Mouse (Mus musculus): Measurements from ENCODE around the gene Macc1.
"Not testable (repeated sequence)": the region's sequence is repeated elsewhere in the genome, so short reads cannot be mapped to it uniquely, and the experiment has no call there.

Gene Macc1

DNA sequence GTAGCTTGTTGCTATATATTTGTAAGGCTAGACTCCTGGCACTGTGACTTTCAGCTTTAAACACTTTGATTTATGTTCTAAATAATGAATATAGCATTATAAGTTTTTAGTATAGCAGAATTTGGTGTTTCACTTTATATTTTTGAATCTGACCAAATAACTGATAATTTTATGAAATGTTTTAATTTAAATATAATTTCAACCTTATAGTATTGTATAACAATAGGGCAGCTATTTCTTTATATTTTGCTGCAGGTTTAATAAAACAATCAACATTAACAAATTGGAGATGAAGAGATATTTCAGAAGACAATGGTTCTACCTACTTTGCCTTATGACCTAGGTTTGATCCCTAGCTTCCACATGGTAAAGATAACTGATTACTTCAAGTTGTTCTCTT, at the start of gene Macc1:
Gene Macc1 (plus strand): TSS at position 301 of the 400 bp plus-strand sequence.
- no peak for DNase-seq (ENCODE audit: low spot score in 2 of 2)

DNA sequence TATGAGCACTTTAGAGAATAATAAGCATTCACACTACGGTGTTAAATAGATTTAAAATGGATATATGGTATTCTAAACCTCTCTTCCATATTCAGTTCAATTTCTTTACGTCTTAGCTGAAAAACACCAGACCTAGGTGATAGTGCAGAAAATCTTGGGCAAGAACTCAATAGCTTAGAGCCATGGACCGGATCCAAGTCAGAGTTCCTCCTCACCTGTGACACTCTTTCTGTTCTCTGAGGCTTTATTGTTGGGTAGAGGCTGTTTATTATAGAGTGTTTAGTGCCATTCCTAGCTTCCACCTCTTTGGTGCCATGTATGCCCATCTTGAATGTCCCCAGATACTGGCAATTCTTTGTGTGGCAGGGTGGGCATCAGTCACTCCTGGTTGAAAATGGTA, 49.6 kb upstream of the Macc1 start:
- DNase-seq (ENCODE audit: low spot score in 2 of 2) = no peak

DNA sequence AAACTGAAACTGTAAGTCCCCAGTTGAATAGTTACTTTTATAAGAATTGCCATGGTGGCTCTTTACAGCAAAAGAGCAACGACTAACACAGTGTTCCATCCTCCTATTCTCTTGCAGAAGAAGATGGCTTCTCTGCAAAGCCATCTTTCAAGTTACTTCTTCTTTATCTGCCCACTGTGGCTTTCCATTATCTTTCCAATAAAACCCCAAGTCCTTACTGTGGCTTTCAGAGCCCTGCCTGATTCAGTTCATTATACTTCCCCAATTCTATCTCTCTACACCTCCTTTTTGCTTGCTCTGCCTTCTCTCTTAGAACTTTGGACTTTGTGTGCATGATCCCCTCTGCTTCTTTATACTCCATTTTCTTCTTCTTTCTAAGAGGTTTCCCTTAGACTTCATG, 45.3 kb upstream of the Macc1 start:
- no peak for DNase-seq (ENCODE audit: low spot score in 2 of 2)

DNA sequence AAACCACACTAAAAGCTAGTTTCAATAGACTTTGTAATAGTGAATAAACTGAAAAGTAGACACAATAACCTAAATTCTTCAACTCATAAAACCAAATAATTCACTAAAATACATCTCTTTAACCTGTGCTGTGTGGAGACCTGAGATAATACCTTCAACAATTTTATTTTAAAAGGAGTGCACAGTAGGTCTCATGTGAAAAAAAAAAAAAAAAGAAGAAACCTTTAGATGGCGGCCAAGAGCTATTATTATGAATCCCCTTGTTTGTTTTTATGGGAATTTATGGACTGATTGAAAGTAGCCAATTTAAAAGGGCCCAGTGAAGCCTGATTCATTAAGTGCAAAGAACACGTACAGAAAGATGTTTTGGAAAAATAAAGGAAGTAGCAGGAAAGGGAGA, 44.0 kb upstream of the Macc1 start:
- DNase-seq (ENCODE audit: low spot score in 2 of 2) = no peak

DNA sequence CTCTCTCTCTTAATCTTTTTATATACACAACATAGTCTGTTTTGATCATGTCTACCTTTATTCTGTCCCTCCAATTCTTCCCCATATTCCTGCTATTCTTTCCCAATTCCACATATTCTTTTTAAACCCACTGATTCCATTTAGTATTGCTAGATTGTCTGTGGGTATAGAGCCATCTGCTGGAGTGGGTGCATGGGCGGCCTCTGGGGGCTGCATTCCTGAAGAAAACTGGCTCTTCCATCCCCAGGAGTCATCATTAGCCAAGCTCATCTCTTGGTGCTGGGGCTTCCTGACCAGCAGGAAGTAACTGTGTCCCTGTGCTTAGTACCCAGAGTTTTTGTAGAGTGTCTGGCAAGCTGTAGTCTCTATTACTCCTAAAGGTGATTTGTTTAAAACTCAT, 42.1 kb upstream of the Macc1 start:
- no peak for DNase-seq (ENCODE audit: low spot score in 2 of 2)

DNA sequence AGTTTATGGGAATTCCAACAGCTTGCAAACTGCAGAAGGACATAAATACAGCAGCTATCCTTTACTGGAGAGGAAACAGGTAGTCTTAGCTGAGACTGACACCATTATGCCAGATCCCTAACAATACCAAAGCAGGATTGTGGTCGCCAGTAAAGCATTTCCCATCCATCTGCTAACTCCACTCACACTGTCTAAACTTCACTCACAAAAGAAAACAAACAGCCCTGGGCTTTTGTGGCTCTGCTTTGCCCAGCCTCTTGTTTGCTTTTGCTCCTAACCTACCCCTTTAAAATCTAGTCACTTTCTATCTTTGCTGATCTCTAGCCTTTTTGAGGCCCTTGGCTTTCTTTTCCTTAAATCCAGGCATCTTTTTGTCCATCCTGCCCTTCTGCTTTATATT, 40.5 kb upstream of the Macc1 start:
- DNase-seq (ENCODE audit: low spot score in 2 of 2) = no peak

DNA sequence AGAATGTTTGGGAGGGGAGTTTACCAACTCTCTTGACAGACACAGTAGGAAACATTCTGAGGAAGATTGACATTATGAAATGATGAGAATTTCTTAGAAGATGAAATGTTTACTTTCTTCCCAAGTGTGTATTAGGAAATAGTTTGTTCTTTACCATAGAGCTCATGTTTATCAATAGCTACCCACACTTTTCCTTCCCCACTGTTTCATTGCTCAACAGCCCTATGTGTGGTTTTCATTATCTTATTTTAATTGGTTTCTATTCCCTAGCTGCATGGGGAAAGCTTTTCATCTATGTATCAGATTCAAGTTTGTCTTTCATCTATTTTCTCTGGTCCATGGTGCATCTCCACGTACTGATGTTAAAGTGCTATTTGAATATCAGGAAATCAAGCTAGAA, 37.8 kb upstream of the Macc1 start:
- no peak for DNase-seq (ENCODE audit: low spot score in 2 of 2)

DNA sequence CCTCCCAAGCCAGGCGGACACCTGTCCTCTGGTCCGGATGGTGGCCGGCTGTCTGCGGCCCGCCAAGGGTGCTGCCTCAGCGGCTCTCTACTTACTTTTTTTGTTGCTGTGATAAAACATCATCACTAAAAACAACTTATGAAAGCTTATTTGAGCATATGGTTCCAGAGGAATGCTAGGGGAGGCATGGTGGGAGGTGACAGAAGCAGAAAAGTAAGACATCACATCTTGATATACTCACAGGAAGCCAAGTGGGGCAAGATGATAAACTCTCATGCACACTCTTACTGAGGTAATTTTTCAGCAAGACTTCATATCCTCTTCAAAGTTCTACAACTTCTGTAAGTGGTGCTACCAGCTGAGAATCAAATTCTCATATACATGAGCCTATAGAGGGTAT, 22.5 kb upstream of the Macc1 start:
- DNase-seq (ENCODE audit: low spot score in 2 of 2) = no peak

DNA sequence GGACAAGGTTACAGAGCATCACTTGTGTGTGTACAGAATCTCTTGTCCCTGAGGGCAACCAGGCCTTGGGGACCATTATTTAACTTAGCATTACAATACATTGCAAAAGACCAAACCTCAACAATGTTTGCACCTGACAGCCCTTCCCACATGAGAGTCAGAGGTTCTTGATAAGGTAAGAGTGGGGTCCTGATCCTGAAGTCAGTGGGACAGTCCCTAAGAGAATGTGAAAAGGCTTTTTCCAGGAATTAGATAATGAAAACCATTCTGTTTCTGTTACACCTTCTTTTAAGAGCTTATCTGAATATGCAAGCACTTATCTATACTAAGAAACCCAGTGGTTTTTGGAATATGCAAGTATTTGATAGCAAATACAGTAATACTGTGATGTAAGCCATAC, 10.5 kb upstream of the Macc1 start:
- no peak for DNase-seq (ENCODE audit: low spot score in 2 of 2)

DNA sequence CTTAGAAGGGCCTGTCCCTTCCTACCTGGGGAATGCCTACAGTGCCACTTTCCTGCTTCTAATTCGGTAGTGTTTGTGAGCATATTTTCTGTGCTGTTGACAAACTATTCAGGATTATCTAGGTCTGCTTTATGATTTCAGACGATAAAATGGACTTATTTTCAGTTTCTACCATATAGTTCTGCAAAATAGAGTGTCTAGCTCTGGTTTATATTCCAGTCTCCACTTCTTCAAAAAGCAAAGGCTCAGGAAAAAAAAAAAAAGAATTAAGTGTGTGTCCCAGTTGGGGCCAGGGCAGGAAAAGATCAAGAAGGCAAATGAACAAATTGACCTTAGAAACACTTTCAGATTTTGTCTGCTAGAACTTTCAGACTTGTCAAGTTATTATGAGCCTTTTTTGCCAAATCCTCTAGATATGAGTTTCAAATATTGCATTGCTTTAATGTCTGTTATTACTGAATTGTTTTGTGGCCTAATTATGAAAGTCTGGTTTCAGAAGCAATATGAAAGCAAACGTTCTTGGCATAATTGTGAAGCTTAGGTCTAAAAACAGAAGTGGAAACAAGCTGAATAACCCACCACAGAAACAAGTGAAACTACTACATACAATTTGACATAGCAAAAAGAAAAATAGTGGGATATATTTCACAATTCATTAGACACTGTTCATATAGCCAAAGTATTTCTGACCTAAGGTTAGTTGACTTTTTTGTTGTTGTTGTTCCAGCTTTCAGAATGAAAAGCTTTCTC, 881 bp upstream of the Macc1 start:
- no peak for DNase-seq (ENCODE audit: low spot score in 2 of 2)

DNA sequence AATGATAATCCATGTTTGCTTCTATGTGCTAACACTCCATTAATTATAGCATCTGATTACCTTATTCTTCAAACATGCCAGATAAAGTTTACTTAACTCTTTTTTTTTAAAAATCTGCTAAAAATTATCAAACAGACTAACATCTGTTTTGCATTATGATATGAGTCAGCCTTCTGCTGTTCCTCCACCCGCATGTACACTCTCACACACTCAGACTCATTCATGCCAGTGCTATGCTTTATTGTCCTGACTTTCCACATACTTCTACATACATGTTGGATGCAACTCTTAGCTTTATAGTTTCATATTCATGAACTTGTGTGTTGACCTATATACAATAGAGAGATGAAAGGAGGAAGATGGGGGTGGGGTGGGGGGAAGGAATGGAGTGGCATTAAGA, 4.7 kb downstream of the Macc1 start:
- DNase-seq (ENCODE audit: low spot score in 2 of 2) = no peak

DNA sequence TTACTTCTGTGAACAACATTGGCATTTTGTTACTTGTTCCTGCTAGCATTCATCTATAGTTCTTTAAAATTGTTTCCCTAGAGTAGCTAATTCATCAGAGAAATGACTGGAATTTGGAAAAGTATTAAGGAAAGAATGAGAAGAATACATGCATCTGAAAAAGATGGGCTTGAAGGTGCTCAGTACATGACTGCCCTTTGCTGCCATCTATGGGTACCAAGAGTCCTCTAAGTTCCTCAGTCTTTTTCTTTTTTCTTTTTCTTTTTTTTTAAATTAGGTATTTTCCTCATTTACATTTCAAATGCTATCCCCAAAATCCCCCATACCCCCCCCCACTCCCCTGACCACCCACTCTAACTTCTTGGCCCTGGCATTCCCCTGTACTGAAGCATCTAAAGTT, 11.3 kb downstream of the Macc1 start:
- no peak for DNase-seq (ENCODE audit: low spot score in 2 of 2)

DNA sequence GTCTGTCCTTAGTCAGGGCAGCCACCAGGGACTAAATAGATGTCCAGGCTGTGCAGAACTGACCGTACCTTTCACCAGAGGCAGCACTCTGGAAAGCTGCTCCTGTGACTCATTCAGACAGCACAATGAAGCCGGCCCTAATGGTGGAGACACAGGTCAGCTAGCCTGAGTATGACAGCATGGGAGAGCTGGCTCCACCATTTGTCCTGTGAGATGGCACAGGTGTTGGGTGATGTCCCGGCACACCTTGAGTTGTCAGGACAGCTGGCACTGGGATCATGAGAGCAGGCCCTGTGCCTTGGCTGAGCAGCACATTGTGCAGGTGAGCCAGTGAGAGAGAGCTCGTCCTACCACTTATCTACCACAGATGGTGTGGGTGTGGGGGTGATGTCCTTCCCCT, 16.6 kb downstream of the Macc1 start:
- DNase-seq (ENCODE audit: low spot score in 2 of 2) = no peak

DNA sequence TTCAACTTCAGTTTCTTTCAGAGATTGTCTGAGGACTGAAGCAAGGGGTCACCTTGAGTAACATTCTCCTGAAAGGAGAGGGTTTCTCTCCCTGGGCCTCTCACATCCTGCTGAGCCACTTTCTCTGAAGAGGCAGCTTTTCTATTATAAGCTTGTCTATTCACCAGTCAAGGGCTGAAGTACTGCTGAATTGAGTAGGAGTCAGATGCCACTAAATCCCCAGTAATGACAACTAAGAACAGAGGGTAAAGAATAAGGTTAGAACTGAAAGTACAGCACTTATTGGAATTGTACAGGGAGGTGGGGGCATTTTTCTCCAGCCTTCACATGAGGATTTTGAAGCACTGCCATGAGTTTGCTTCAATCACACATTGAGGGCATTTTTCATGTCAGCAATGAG, 19.3 kb downstream of the Macc1 start:
- DNase-seq (ENCODE audit: low spot score in 2 of 2) = no peak

DNA sequence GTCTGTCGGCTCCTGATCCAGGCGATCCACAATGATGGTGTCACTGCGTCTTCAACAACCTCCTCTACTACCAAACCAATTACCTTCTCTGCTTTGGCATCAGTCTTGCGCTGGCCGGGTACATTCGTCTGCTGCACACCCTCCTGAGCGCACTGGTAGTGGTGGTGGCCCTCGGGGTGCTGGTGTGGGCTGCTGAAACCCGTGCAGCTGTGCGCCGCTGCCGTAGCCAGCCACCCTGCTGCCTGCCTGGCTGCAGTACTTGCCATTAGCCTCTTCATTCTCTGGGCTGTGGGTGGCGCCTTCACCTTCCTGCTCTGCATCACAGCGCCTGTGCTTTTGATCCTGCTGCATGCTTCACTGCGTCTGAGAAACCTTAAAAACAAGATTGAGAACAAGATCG, 38.5 kb downstream of the Macc1 start:
- not testable (repeated sequence) for DNase-seq (ENCODE audit: low spot score in 2 of 2)

DNA sequence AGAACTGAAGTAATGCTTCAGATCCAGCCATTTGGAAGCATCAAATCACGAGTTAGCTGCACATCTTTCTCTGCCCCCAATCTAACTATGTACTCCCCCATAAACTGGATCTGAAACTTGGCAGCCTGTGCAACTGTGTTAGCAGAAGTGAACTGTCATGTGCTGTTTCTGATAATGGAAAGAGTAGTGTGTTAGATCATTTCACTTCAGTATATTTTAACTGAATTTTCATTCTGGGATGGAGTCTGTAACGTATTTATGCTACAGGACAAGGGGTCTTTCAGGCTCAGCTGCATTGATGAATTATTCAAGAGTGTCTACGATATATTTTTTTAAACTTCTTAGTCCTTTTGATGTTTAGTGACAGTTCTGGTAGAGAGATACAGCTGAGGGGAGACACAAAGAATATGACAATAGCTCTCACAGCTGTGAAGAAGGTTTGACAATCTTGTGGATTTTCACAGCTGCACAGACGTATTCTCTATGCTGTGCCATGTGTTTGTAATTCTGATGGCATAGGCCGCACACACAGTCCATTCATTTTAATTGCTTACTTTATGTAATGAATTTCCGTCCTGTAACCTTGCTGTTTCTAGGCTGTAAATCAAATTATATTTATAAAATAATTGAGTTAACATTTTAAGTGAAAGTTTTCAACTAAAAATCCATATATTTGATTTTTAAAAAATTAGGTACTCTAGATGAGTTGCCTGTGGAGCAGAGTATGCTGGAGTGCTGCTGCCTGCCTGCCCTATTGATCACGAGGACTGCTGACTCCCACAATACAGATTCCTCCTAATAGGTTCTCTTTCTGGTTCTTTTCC, 43.6 kb downstream of the Macc1 start:
- DNase-seq (ENCODE audit: low spot score in 2 of 2) = no peak

DNA sequence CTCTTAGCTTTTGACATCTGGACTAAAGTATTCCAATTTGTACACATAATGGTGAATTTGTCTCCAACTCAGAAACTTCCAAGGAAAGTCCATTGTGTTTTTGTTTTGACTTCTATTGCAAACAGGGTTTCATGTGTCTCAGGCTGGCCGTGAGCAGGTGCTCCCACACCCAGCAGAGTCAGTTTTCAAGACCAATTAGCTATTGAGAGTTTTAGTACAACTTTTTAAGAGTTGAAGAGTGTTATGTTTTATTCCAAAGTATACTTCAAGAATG, 44.1 kb downstream of the Macc1 start:
- DNase-seq (ENCODE audit: low spot score in 2 of 2) = no peak

DNA sequence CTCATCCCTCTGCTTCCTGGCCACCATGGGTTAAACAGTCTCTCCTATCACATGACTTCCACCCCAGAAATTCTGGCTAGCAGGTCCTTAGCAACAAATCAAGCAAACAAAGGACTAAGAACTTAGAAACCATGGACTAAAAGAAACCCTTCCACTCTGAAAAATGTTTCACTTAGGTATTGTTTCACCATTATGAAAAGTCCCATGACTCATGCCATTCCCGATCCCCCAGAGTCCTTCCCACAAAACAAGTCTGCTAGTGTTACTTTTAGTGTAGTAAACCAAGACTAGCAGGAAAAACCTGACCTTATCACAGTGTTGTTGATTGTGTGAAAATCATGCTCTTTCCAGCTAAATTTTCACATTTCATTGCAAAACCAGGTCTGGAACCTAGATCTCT, 51.0 kb downstream of the Macc1 start:
- no peak for DNase-seq (ENCODE audit: low spot score in 2 of 2)

DNA sequence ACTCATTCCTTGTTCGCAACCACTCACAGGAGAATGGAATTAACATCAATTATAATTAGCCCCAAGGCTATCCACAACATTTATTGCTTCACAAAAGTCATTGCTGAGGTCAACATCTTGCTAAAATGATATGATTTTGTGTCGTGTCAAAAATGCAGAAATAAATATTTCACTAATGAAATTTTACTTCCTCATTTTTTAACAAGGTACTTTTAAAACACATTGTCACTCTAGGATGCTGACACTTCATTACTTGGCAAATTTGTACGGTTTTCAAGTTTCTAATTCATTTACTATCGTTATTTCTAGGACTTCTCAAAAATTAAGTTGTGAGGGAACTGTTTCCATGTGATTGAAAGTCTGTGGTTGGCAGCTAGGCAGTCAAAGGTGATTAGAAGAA, 55.8 kb downstream of the Macc1 start:
- no peak for DNase-seq (ENCODE audit: low spot score in 2 of 2)

DNA sequence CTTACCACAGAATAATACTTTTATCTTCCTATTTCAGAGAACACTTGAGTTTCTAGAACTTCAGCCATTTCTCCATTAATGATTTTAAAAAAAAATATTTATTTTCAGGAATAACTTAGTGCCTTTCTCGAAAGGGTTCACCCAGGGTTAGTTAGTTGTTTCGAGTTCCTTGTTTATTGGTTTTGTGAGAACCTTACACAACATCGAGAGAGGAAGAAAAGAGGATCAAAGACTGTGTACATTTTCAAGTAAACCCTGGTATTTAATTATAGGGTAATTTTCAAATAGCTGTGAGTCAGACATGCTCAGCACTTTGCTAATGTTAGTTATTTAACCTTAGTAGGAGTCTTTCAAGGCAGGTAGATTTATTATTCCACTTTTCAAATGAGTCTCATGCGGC, 58.3 kb downstream of the Macc1 start:
- DNase-seq (ENCODE audit: low spot score in 2 of 2) = no peak

DNA sequence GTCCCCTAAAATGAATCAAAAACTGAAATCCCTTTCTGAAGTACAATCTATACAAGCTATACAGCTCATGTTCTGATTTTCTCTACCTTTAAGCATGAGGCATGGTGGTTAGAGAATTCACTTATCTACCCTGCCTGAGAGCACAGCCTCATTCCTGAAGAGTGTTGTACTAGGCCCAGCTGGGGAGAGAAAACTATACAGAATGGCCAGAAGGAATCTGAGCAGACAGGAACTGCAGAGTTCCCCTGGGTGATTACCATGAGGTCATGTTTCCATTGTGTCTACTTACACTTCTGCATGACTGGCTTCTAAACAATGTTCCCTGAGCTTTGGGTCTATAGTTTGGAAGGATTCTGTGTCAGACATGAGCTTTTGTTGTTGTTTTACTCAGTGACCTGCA, 62.8 kb downstream of the Macc1 start:
- DNase-seq (ENCODE audit: low spot score in 2 of 2) = no peak

DNA sequence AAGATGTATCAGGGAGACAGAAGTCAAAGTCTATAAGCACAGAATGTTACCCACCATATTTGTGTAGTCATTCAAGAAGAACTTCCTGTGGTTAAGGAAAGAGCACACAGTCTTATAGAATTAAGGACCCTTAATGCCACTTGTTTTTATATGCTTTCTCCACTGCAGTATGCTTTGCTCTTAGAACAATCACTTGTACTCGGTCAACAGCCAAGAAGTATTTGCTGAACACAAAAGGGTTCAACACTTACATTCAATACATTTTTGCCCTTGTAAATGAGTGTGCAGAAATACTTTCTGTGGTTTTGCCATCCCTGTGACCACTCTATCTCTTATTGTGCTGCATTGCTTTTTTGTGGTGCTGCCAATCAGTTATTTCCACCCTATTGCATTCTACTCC, 67.8 kb downstream of the Macc1 start:
- no peak for DNase-seq (ENCODE audit: low spot score in 2 of 2)

DNA sequence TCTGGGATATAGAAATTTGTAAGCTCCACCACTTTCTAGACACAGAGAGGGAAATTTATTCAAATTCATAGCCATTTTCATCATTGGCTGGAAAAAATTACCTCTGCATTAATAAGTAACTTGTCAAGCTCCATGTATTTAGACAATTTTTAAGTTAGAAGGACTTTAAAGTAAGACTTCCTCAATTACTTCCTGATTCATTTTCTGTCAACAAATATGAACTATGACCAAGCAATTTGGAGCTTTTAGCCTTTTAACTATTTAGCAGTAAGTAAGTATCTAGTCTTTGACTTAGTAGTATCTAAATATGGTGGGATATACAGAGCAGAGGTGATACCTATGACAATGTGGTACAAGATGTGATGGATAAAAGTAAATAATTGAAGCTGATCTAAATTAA, 72.2 kb downstream of the Macc1 start:
- DNase-seq (ENCODE audit: low spot score in 2 of 2) = no peak

DNA sequence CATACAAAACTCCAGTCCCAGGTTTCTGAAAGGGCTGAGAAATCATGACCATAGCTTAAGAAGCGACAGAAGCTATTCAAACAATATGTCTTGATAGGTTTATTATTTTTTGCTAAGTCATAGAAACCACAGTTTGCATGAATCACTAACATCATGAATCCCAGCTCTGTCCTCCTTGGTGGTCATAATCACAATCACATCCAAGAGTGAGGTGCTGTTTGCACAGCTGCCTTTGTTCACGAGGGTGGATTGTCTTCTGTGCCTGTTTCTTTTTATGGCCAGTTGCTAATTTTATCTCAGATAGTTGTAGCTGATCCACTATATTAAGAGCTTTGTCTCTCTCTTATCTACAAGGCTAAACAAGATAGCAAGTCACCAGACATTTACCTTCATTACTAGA, 72.6 kb downstream of the Macc1 start:
- DNase-seq (ENCODE audit: low spot score in 2 of 2) = no peak
